Mouse (Mus musculus): ENCODE data around the gene Itprip. TPM values are rescaled to one million over a fixed set of nuclear protein-coding genes. Genes with fewer than 3 reads are reported as not detected.
"Not testable (repeated sequence)": the region's sequence is repeated elsewhere in the genome, so short reads cannot be mapped to it uniquely, and the experiment has no call there.

Itprip gene
- polyA plus RNA-seq, 1 experiment, result 0.18 TPM

- Histone ChIP-seq H3K27me3 (ENCODE audit: control insufficient read depth) (peaks cover 19% of the 10 kb centered on the region), H3K9me3 (ENCODE audit: control insufficient read depth, low read length) (no peaks in the 10 kb centered on the region), H3K36me3 (ENCODE audit: control insufficient read depth) (peaks cover 3% of the 10 kb centered on the region; the same call in 1 of the 2 replicates), H3K4me1 (ENCODE audit: control insufficient read depth) (peaks cover 15% of the 10 kb centered on the region), H3K4me3 (replicated peaks) (peak overlapping the region; percentile 64)
- TF ChIP-seq GATA1 (IDR thresholded peaks at IDR 0.05; ENCODE audit: low read length) (no peak), TAL1 (IDR thresholded peaks at IDR 0.05; ENCODE audit: low read length) (no peak)
Observed at GRCm38 (mm10) chr19:47853951-47854795, 64.9 kb downstream of the Itprip start.

GRCm38 (mm10) chr19:47853053-47853452, 66.0 kb downstream of the Itprip start:
- Histone ChIP-seq H3K4me1 (ENCODE audit: control insufficient read depth) (peaks cover 15% of the 10 kb centered on the region), H3K4me3 (replicated peaks) (no peak overlapping the region), H3K9me3 (ENCODE audit: control insufficient read depth, low read length) (no peaks in the 10 kb centered on the region), H3K36me3 (ENCODE audit: control insufficient read depth) (no peaks in the 10 kb centered on the region; the same call in 1 of the 2 replicates), H3K27me3 (ENCODE audit: control insufficient read depth) (peaks cover 19% of the 10 kb centered on the region)
- TF ChIP-seq TAL1 (IDR thresholded peaks at IDR 0.05; ENCODE audit: low read length) (no peak), GATA1 (IDR thresholded peaks at IDR 0.05; ENCODE audit: low read length) (no peak)

- H3K36me3 ChIP-seq (ENCODE audit: control insufficient read depth); H3K9me3 ChIP-seq (ENCODE audit: control insufficient read depth, low read length); H3K4me3 ChIP-seq (replicated peaks): not testable (repeated sequence)
- peaks cover 15% of the 10 kb centered on the region for H3K4me1 ChIP-seq (ENCODE audit: control insufficient read depth)
- peaks cover 19% of the 10 kb centered on the region for H3K27me3 ChIP-seq (ENCODE audit: control insufficient read depth)
Observed at GRCm38 (mm10) chr19:47852131-47852530, 67.0 kb downstream of the Itprip start.

- no peaks in the 10 kb centered on the region for H3K36me3 ChIP-seq (ENCODE audit: control insufficient read depth)
- no peak overlapping the region for H3K4me3 ChIP-seq (replicated peaks)
- no peak for TF ChIP-seq GATA1 (IDR thresholded peaks at IDR 0.05; ENCODE audit: low read length)
- no peak for TF ChIP-seq TAL1 (IDR thresholded peaks at IDR 0.05; ENCODE audit: low read length)
- H3K27me3 ChIP-seq (ENCODE audit: control insufficient read depth), result peaks cover 10% of the 10 kb centered on the region
- peaks cover 5% of the 10 kb centered on the region for H3K4me1 ChIP-seq (ENCODE audit: control insufficient read depth)
- H3K9me3 ChIP-seq (ENCODE audit: control insufficient read depth, low read length), result no peaks in the 10 kb centered on the region
Observed at GRCm38 (mm10) chr19:47849735-47850134, 69.4 kb downstream of the Itprip start.

Other genes starting within 250 kb of the Itprip start
- 0.01 TPM in 1 of 2 replicates, not detected in the other for gene Col17a1, start 227.2 kb downstream of the Itprip start, polyA plus RNA-seq (2012)
- 0.80 and 0.81 TPM in 2 replicates for gene Sfr1, start 187.6 kb downstream of the Itprip start, polyA plus RNA-seq (2012)
- 3.0 and 3.1 TPM in 2 replicates for gene Gsto1, start 64.3 kb downstream of the Itprip start, polyA plus RNA-seq (2012)
- not detected in 2 replicates for gene Gsto2, start 53.8 kb downstream of the Itprip start, polyA plus RNA-seq (2012)
- gene Cfap43, start within 50 bp of the Itprip start, polyA plus RNA-seq (2012), result not detected in 2 replicates
- not detected in 2 replicates for gene Cfap58, start 18.4 kb upstream of the Itprip start, polyA plus RNA-seq (2012)